Mouse (Mus musculus) kidney, postnatal 0 days (tissue): ENCODE data around the gene Lgals7. TPM values are rescaled to one million over a fixed set of nuclear protein-coding genes. Genes with fewer than 3 reads are reported as not detected.

Experiments
- ATAC-seq: fragments of 200-750 bp; cut with Nextera tagmentation; replicated peaks from 2 replicates; pipeline ENCODE4 v1.8.0; 2017; ENCODE audit warnings: low read depth, moderate number of reproducible peaks, moderate TSS enrichment, moderate library complexity; ENCODE audit not compliant: low FRiP score
- DNase-seq: peaks from one replicate; pipeline ENCODE4 v3.0.0-alpha.2; 2016; ENCODE audit warnings: low spot score
- H3K27ac ChIP-seq: fragments of 300-500 bp; sonication (generic); 2 replicates; pipeline ENCODE4 v1.5.1; 2014; ENCODE audit warnings: mild to moderate bottlenecking
- H3K27me3 ChIP-seq: fragments of 300-500 bp; sonication (generic); 2 replicates; pipeline ENCODE4 v1.6.1; 2014; ENCODE audit warnings: low read length, mixed read lengths; ENCODE audit not compliant: insufficient read depth
- H3K36me3 ChIP-seq: fragments of 300-500 bp; sonication (generic); 2 replicates; pipeline ENCODE4 v1.6.1; 2014; ENCODE audit warnings: low read length, mixed read lengths; ENCODE audit not compliant: insufficient read depth
- H3K4me1 ChIP-seq: fragments of 300-500 bp; sonication (generic); replicated peaks from 2 replicates; pipeline ENCODE4 v1.6.1; 2014; ENCODE audit warnings: antibody characterized with exemption, low read length, mixed read lengths; ENCODE audit not compliant: insufficient read depth
- H3K4me2 ChIP-seq: fragments of 300-500 bp; sonication (generic); 2 replicates; pipeline ENCODE4 v1.6.1; 2014; ENCODE audit warnings: mild to moderate bottlenecking, low read length, moderate library complexity, mixed read lengths
- H3K4me3 ChIP-seq: fragments of 300-500 bp; sonication (generic); replicated peaks from 2 replicates; pipeline ENCODE4 v1.5.1; 2014; ENCODE audit warnings: low read depth, low read length
- H3K9ac ChIP-seq: fragments of 300-500 bp; sonication (generic); 2 replicates; pipeline ENCODE4 v1.6.1; 2014; ENCODE audit warnings: low read depth, low read length
- H3K9me3 ChIP-seq: fragments of 300-500 bp; sonication (generic); replicated peaks from 2 replicates; pipeline ENCODE4 v1.6.1; 2016; ENCODE audit warnings: low read length, inconsistent platforms, mixed read lengths
- CTCF ChIP-seq: IDR thresholded peaks from 2 replicates; pipeline ENCODE4 v1.5.1; 2016; ENCODE audit warnings: antibody characterized with exemption, low read depth, mild to moderate bottlenecking, moderate library complexity
- WGBS: fragments of 180-500 bp; shearing (Covaris S2); extraction: QIAGEN DNeasy Blood & Tissue Kit; methylation state at CpG from one replicate; pipeline ENCODE4 v1.1.7; 2014; 5-methylcytosine and 5-hydroxymethylcytosine counted together
- polyA plus RNA-seq: library from polyadenylated mRNA; unstranded; fragments of >200 nt; fragmentation: Nextera tagmentation; extraction: Ambion mirVana; gene quantifications from 2 replicates; pipeline ENCODE4 v1.2.1, GENCODE M21; 2015

The Lgals7 gene
- polyA plus RNA-seq, 1 experiment from 2014 or later, result 1.3 TPM

GRCm38 (mm10) chr7:28893643-28894265 lies 30.1 kb downstream of the Lgals7 start:
- 50% methylated on average over 7 of the region's 7 CpGs for WGBS
- Histone ChIP-seq H3K36me3 (peaks cover 65% of the 10 kb centered on the region), H3K4me1 (peaks cover 4% of the 10 kb centered on the region), H3K27ac (no peak overlapping the region), H3K4me2 (no peak overlapping the region), H3K9me3 (no peaks in the 10 kb centered on the region), H3K27me3 (no peaks in the 10 kb centered on the region), H3K4me3 (no peak overlapping the region), H3K9ac (no peak overlapping the region)
- ATAC-seq (peak; percentile 54), DNase-seq (peak; percentile 76)
- TF ChIP-seq CTCF, result peak; percentile 76

- DNase-seq, result no peak
- ATAC-seq, result no peak
- no peak for TF ChIP-seq CTCF
- Histone ChIP-seq H3K4me3 (no peak overlapping the region), H3K27me3 (no peaks in the 10 kb centered on the region), H3K9ac (no peak overlapping the region), H3K27ac (no peak overlapping the region), H3K36me3 (peaks cover 76% of the 10 kb centered on the region), H3K4me2 (no peak overlapping the region), H3K4me1 (no peaks in the 10 kb centered on the region), H3K9me3 (no peaks in the 10 kb centered on the region)
- 55% methylated on average over 5 of the region's 5 CpGs for WGBS
Observed at GRCm38 (mm10) chr7:28894942-28895341, 31.3 kb downstream of the Lgals7 start.

GRCm38 (mm10) chr7:28897661-28898060 lies 34.0 kb downstream of the Lgals7 start:
- DNase-seq (no peak), ATAC-seq (no peak)
- TF ChIP-seq CTCF, result no peak
- peaks cover 91% of the 10 kb centered on the region for H3K36me3 ChIP-seq
- no peak overlapping the region for H3K4me3 ChIP-seq
- no peaks in the 10 kb centered on the region for H3K4me1 ChIP-seq
- no peak overlapping the region for H3K4me2 ChIP-seq
- H3K27me3 ChIP-seq, result no peaks in the 10 kb centered on the region
- WGBS, result 94% methylated on average over 6 of the region's 6 CpGs
- H3K9ac ChIP-seq, result no peak overlapping the region
- no peak overlapping the region for H3K27ac ChIP-seq
- no peaks in the 10 kb centered on the region for H3K9me3 ChIP-seq

GRCm38 (mm10) chr7:28899972-28900371 lies 36.3 kb downstream of the Lgals7 start:
- peak; percentile 55 for TF ChIP-seq CTCF
- no peak for DNase-seq
- 72% methylated on average over 4 of the region's 4 CpGs for WGBS
- no peaks in the 10 kb centered on the region for H3K4me1 ChIP-seq
- H3K9me3 ChIP-seq, result no peaks in the 10 kb centered on the region
- ATAC-seq, result no peak
- H3K4me2 ChIP-seq, result no peak overlapping the region
- H3K27ac ChIP-seq, result no peak overlapping the region
- H3K4me3 ChIP-seq, result no peak overlapping the region
- H3K36me3 ChIP-seq, result peaks cover 96% of the 10 kb centered on the region
- no peak overlapping the region for H3K9ac ChIP-seq
- H3K27me3 ChIP-seq, result no peaks in the 10 kb centered on the region

- DNase-seq (no peak), ATAC-seq (no peak)
- Histone ChIP-seq H3K4me2 (no peak overlapping the region), H3K4me1 (no peaks in the 10 kb centered on the region), H3K27me3 (no peaks in the 10 kb centered on the region), H3K9me3 (no peaks in the 10 kb centered on the region), H3K4me3 (no peak overlapping the region), H3K36me3 (peaks cover 96% of the 10 kb centered on the region), H3K27ac (no peak overlapping the region), H3K9ac (no peak overlapping the region)
- 89% methylated on average over 13 of the region's 13 CpGs for WGBS
- TF ChIP-seq CTCF, result no peak
Observed at GRCm38 (mm10) chr7:28901311-28902125, 37.9 kb downstream of the Lgals7 start.

GRCm38 (mm10) chr7:28902180-28902579 lies 38.5 kb downstream of the Lgals7 start:
- no peak for TF ChIP-seq CTCF
- Histone ChIP-seq H3K4me3 (no peak overlapping the region), H3K9me3 (no peaks in the 10 kb centered on the region), H3K36me3 (peaks cover 96% of the 10 kb centered on the region), H3K4me1 (no peaks in the 10 kb centered on the region), H3K9ac (no peak overlapping the region), H3K27ac (no peak overlapping the region), H3K27me3 (no peaks in the 10 kb centered on the region), H3K4me2 (no peak overlapping the region)
- DNase-seq (no peak), ATAC-seq (no peak)
- WGBS, result 92% methylated on average over 6 of the region's 6 CpGs
